Mouse (Mus musculus) lung, postnatal 4 days (tissue): ENCODE results near the gene Gipc2.
"Not testable (repeated sequence)": the region's sequence is repeated elsewhere in the genome, so short reads cannot be mapped to it uniquely, and the experiment has no call there.

Experiments used
- DNase-seq, 2 experiments: peaks; one replicate each; pipeline ENCODE4 v3.0.0; 2021

The Gipc2 gene

GRCm38 (mm10) chr3:152152483-152152804 lies 13.6 kb downstream of the Gipc2 start:
- DNase-seq, result no peak

- DNase-seq, result no peak
Measured at GRCm38 (mm10) chr3:152151725-152152482, 14.1 kb downstream of the Gipc2 start.

GRCm38 (mm10) chr3:152149863-152150262 lies 16.2 kb downstream of the Gipc2 start:
- DNase-seq, result no peak

- DNase-seq, result no peak
Measured at GRCm38 (mm10) chr3:152149449-152149848, 16.6 kb downstream of the Gipc2 start.

GRCm38 (mm10) chr3:152147085-152147831 lies 18.8 kb downstream of the Gipc2 start:
- no peak for DNase-seq

GRCm38 (mm10) chr3:152145186-152145585 lies 20.8 kb downstream of the Gipc2 start:
- peak; percentile 60 to 85 for DNase-seq

GRCm38 (mm10) chr3:152142989-152143695 lies 22.9 kb downstream of the Gipc2 start:
- no peak for DNase-seq

GRCm38 (mm10) chr3:152142146-152142545 lies 23.9 kb downstream of the Gipc2 start:
- DNase-seq, result no peak

- not testable (repeated sequence) for DNase-seq
Measured at GRCm38 (mm10) chr3:152139308-152139707, 26.7 kb downstream of the Gipc2 start.

GRCm38 (mm10) chr3:152136106-152136505 lies 29.9 kb downstream of the Gipc2 start:
- not testable (repeated sequence) for DNase-seq

GRCm38 (mm10) chr3:152133621-152134020 lies 32.4 kb downstream of the Gipc2 start:
- peak in 1 of 2 experiments; percentile 29 for DNase-seq

GRCm38 (mm10) chr3:152130963-152131362 lies 35.1 kb downstream of the Gipc2 start:
- no peak for DNase-seq

GRCm38 (mm10) chr3:152129426-152129825 lies 36.6 kb downstream of the Gipc2 start:
- DNase-seq, result not testable (repeated sequence)

- DNase-seq, result no peak
Measured at GRCm38 (mm10) chr3:152128631-152129030, 37.4 kb downstream of the Gipc2 start.

- DNase-seq, result no peak
Measured at GRCm38 (mm10) chr3:152127144-152127543, 38.9 kb downstream of the Gipc2 start.

GRCm38 (mm10) chr3:152122720-152123119 lies 43.3 kb downstream of the Gipc2 start:
- peak; percentile 63 to 66 for DNase-seq

GRCm38 (mm10) chr3:152122101-152122500 lies 43.9 kb downstream of the Gipc2 start:
- peak; percentile 87 to 92 for DNase-seq

- no peak for DNase-seq
Measured at GRCm38 (mm10) chr3:152121169-152122009, 44.6 kb downstream of the Gipc2 start.

GRCm38 (mm10) chr3:152119987-152120386 lies 46.0 kb downstream of the Gipc2 start:
- no peak for DNase-seq

- no peak for DNase-seq
Measured at GRCm38 (mm10) chr3:152117941-152118340, 48.1 kb downstream of the Gipc2 start.

- no peak for DNase-seq
Measured at GRCm38 (mm10) chr3:152116140-152116539, 49.9 kb downstream of the Gipc2 start.

- peak; percentile 89 to 93 for DNase-seq
Measured at GRCm38 (mm10) chr3:152114786-152115185, 51.2 kb downstream of the Gipc2 start.

GRCm38 (mm10) chr3:152114222-152114621 lies 51.8 kb downstream of the Gipc2 start:
- no peak for DNase-seq
